Mouse (Mus musculus) bone marrow, adult 2 months (tissue): ENCODE data around the gene Fyn.

Experiments
- CTCF ChIP-seq: fragments of 200-500 bp; IDR thresholded peaks from 2 replicates; pipeline ENCODE4 v1.5.1; 2011; ENCODE audit warnings: low read length, control low read depth; ENCODE audit not compliant: control insufficient read depth, insufficient read depth
- POLR2A ChIP-seq: fragments of 200-500 bp; IDR thresholded peaks from 2 replicates; pipeline ENCODE4 v1.6.1; 2011; ENCODE audit warnings: low read depth, mild to moderate bottlenecking, control low read depth, low read length, borderline replicate concordance; ENCODE audit not compliant: control insufficient read depth

GRCm38 (mm10) chr10:39587973-39588746, 219.5 kb downstream of the Fyn start:
- TF ChIP-seq CTCF = no peak
- no peak for TF ChIP-seq POLR2A
